Mouse (Mus musculus): Measurements from ENCODE around the gene Med9. TPM values are rescaled to one million over a fixed set of nuclear protein-coding genes. Genes with fewer than 3 reads are reported as not detected.

Med9 gene
- total and polyA plus RNA-seq, 3 experiments: 24.0 to 25.5 (median 24.0) TPM

DNA sequence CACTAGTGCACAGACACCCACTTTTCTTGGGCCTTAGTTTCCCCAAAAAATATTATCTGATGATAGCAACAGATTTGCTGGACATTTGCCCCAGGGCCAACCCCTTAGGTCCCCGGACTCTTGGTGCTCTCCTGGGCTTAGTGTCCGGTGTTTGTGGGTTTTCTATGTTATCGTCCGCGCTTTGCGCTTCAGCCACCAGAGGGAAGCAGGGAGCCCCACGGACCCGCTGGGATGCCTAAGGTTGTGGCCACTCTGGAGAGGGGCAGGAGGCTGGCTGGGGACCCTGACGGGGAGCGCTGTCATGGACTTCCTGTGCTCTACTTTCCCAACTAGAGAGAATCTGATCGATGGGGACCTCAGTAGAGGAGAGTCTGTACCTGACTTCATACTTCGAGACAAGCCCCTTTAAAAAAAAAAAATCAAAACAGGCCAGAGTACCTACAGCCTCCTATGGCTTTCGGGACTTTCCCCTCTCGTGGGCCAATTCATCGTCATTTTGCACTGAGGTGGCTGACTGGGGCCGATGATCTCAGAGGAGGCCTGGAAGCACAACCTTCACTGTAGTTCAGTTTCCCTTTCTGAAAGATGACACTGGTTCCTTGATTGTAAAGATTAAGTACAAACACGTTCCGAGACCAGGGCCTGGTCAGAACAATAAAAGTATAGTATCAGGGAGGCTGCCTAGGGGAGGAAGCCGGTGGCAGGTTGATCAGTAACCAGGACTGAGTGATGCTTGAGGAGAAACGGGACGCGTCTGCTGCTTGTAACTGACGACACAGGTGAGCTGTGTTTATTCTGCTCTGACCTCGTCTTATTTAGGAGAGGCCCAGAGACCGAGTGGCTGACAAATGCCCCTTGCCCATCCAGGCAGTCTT lies 17.5 kb downstream of the Med9 start:
- no peaks in the 10 kb centered on the region for H3K79me2 ChIP-seq (replicated peaks; ENCODE audit: control insufficient read depth, insufficient read depth, low read length)
- no peak for TF ChIP-seq POLR2A (IDR thresholded peaks at IDR 0.05; ENCODE audit: insufficient read depth, low read depth, low read length)
- peak; percentile 96 for TF ChIP-seq CTCF (IDR thresholded peaks at IDR 0.05)
- TF ChIP-seq EP300 (IDR thresholded peaks at IDR 0.05; ENCODE audit: insufficient read depth, low read depth, low read length): peak; percentile 27; the same call in 1 of the 2 replicates
- H3K9ac ChIP-seq (ENCODE audit: low read depth, low read length): peak overlapping the region; percentile 66
- H3K4me1 ChIP-seq (ENCODE audit: control insufficient read depth, insufficient read depth, low read length): peaks cover 4% of the 10 kb centered on the region
- H3K27ac ChIP-seq: peak overlapping the region; percentile 95
- H3K4me3 ChIP-seq: peak overlapping the region; percentile 55
- intact Hi-C loops (cut with DNase I): loop anchor here (1.0 to 2.0 kb wide), 5 partner anchors 62 to 111 kb away; no protein-coding TSS in a partner anchor
- no peaks in the 10 kb centered on the region; the same call in 1 of the 2 replicates for H3K36me3 ChIP-seq (ENCODE audit: control insufficient read depth, insufficient read depth, low read length)
- DNase-seq: peak; percentile 83 to 88
- WGBS: 29% methylated on average over 25 of the region's 25 CpGs
- H3K27me3 ChIP-seq (ENCODE audit: control insufficient read depth, insufficient read depth, low read length): no peaks in the 10 kb centered on the region

DNA sequence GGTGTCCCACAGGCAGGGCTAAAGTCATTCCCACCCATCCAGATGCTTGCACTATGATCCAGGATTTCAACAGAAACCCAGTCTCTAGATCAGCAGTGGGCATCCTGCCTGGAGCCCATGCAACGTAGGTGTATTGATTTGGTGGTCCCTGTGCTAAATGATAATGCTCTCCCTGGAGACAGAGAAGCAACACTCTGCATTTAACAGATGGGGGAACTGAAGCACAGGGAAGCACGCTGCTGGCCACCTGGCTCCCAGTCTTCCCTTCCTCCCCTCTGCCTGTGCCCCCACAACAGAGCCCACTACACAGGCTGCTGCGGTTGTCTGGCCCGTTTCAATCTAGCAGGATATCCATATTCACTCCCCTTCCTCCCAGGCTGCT lies 18.1 kb downstream of the Med9 start:
- H3K4me1 ChIP-seq (ENCODE audit: control insufficient read depth, insufficient read depth, low read length): peaks cover 3% of the 10 kb centered on the region
- TF ChIP-seq CTCF (IDR thresholded peaks at IDR 0.05) (no peak), EP300 (IDR thresholded peaks at IDR 0.05; ENCODE audit: insufficient read depth, low read depth, low read length) (no peak)
- no peak overlapping the region for H3K9ac ChIP-seq (ENCODE audit: low read depth, low read length)
- no peak overlapping the region for H3K27ac ChIP-seq
- H3K79me2 ChIP-seq (replicated peaks; ENCODE audit: control insufficient read depth, insufficient read depth, low read length): no peaks in the 10 kb centered on the region
- H3K4me3 ChIP-seq: no peak overlapping the region
- WGBS: 52% methylated on average over 4 of the region's 4 CpGs
- intact Hi-C loops (cut with DNase I): no loop called here
- H3K36me3 ChIP-seq (ENCODE audit: control insufficient read depth, insufficient read depth, low read length): no peaks in the 10 kb centered on the region; the same call in 1 of the 2 replicates
- DNase-seq: no peak
- no peaks in the 10 kb centered on the region for H3K27me3 ChIP-seq (ENCODE audit: control insufficient read depth, insufficient read depth, low read length)

DNA sequence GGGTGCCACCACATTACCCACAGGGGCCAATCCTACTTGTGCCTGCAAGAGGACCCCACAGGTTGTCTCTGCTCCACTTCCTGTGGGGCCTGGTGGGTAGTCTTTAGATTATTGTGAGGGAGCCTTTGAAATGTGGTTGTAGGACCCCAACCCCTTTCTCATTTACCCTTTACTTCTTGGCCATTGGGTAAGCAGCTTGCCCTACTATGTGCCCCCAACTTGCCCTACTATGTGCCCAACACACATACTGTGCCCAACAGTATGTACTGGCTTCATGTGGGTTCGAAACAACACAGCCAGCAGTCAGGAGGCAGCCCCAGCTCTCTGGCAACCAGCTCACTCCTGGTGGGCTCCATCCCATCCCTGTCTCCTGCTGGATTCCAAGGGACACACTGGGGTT lies 19.8 kb downstream of the Med9 start:
- intact Hi-C loops (cut with DNase I): no loop called here

DNA sequence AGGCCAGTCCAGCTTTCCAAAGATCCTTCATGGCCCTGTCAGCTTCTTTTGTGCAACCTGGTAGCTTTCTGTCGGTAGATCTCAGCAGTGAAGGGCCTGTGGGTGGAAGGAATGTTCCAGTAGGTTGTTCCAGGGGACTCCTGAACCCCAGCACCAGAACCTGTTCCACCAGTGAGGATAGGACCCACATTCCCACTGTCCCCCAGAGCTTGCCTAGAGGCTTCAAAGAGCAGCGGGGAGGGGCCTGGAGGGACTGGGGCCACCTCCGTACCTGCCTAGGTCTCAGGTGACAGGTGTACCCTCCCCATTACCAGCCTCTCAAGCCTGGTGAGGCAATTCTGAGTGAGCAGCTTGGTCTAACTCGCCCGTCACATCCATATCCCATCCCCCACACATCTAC lies 22.8 kb downstream of the Med9 start:
- Histone ChIP-seq H3K27me3 (ENCODE audit: control insufficient read depth, insufficient read depth, low read length) (no peaks in the 10 kb centered on the region), H3K9ac (ENCODE audit: low read depth, low read length) (no peak overlapping the region), H3K4me3 (no peak overlapping the region), H3K79me2 (replicated peaks; ENCODE audit: control insufficient read depth, insufficient read depth, low read length) (no peaks in the 10 kb centered on the region), H3K27ac (no peak overlapping the region), H3K36me3 (ENCODE audit: control insufficient read depth, insufficient read depth, low read length) (no peaks in the 10 kb centered on the region), H3K4me1 (ENCODE audit: control insufficient read depth, insufficient read depth, low read length) (no peaks in the 10 kb centered on the region)
- 88% methylated on average over 5 of the region's 5 CpGs for WGBS
- DNase-seq: no peak
- no peak for TF ChIP-seq POLR2A (IDR thresholded peaks at IDR 0.05; ENCODE audit: insufficient read depth, low read depth, low read length)
- no peak for TF ChIP-seq EP300 (IDR thresholded peaks at IDR 0.05; ENCODE audit: insufficient read depth, low read depth, low read length)
- TF ChIP-seq CTCF (IDR thresholded peaks at IDR 0.05): no peak
- intact Hi-C loops (cut with DNase I): no loop called here

More for the DNA sequence above, 19.8 kb downstream of the Med9 start:
- Histone ChIP-seq H3K27ac (no peak overlapping the region), H3K4me3 (no peak overlapping the region), H3K36me3 (ENCODE audit: control insufficient read depth, insufficient read depth, low read length) (no peaks in the 10 kb centered on the region), H3K27me3 (ENCODE audit: control insufficient read depth, insufficient read depth, low read length) (no peaks in the 10 kb centered on the region), H3K4me1 (ENCODE audit: control insufficient read depth, insufficient read depth, low read length) (peaks cover 2% of the 10 kb centered on the region; the same call in 1 of the 2 replicates), H3K9ac (ENCODE audit: low read depth, low read length) (no peak overlapping the region), H3K79me2 (replicated peaks; ENCODE audit: control insufficient read depth, insufficient read depth, low read length) (no peaks in the 10 kb centered on the region)
- WGBS: 97% methylated on average over 1 of the region's 1 CpGs
- TF ChIP-seq EP300 (IDR thresholded peaks at IDR 0.05; ENCODE audit: insufficient read depth, low read depth, low read length) (no peak), CTCF (IDR thresholded peaks at IDR 0.05) (no peak), POLR2A (IDR thresholded peaks at IDR 0.05; ENCODE audit: insufficient read depth, low read depth, low read length) (no peak)
- no peak for DNase-seq

DNA sequence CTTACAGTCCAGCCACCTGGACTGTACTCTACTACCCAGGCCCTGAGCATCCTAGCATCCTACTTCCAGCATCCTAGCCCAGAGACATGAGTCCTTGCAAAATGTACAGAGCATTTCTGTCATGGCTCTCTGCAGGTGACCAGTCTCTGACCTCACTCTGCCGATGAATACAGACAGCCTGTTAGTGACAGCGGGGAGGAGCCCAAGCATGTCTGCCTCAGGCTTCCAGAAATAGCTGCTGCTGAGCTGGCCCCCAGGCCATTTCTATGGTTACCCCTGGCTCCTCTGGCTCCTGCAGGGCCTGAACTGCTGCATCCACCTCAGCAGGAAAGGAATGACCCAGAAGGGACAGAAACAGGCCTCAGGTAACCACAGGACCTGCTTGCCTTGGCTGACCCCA lies 23.7 kb downstream of the Med9 start:
- Histone ChIP-seq H3K36me3 (ENCODE audit: control insufficient read depth, insufficient read depth, low read length) (no peaks in the 10 kb centered on the region), H3K4me1 (ENCODE audit: control insufficient read depth, insufficient read depth, low read length) (no peaks in the 10 kb centered on the region), H3K9ac (ENCODE audit: low read depth, low read length) (no peak overlapping the region), H3K4me3 (no peak overlapping the region), H3K79me2 (replicated peaks; ENCODE audit: control insufficient read depth, insufficient read depth, low read length) (no peaks in the 10 kb centered on the region), H3K27me3 (ENCODE audit: control insufficient read depth, insufficient read depth, low read length) (no peaks in the 10 kb centered on the region), H3K27ac (no peak overlapping the region)
- intact Hi-C loops (cut with DNase I): no loop called here
- DNase-seq: no peak
- TF ChIP-seq EP300 (IDR thresholded peaks at IDR 0.05; ENCODE audit: insufficient read depth, low read depth, low read length) (no peak), POLR2A (IDR thresholded peaks at IDR 0.05; ENCODE audit: insufficient read depth, low read depth, low read length) (no peak), CTCF (IDR thresholded peaks at IDR 0.05) (no peak)
- 54% methylated on average over 2 of the region's 2 CpGs for WGBS

DNA sequence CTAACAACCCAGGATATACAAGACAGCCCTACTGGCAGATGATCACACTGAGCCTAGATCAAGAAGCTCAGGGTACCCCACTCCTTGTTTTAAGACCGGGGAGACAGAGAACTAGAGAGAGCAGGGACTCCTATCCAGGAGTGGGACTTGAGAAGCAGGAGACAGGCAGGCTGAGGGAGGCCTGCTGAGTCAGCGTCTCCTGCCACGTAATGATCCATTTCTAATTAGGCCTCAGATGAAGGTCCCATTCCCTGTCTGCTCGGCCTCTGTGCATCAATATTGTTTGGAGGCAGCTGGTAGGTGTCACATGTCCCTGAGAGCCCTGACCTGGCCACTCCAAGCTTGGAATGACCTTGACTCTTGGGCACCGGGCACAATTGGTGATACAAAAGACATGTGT lies 25.4 kb downstream of the Med9 start:
- 94% methylated on average over 5 of the region's 5 CpGs for WGBS
- no peaks in the 10 kb centered on the region for H3K36me3 ChIP-seq (ENCODE audit: control insufficient read depth, insufficient read depth, low read length)
- no peaks in the 10 kb centered on the region for H3K27me3 ChIP-seq (ENCODE audit: control insufficient read depth, insufficient read depth, low read length)
- H3K4me1 ChIP-seq (ENCODE audit: control insufficient read depth, insufficient read depth, low read length): no peaks in the 10 kb centered on the region
- no peaks in the 10 kb centered on the region for H3K79me2 ChIP-seq (replicated peaks; ENCODE audit: control insufficient read depth, insufficient read depth, low read length)
- H3K27ac ChIP-seq: no peak overlapping the region
- no peak for DNase-seq
- no peak for TF ChIP-seq EP300 (IDR thresholded peaks at IDR 0.05; ENCODE audit: insufficient read depth, low read depth, low read length)
- no peak for TF ChIP-seq CTCF (IDR thresholded peaks at IDR 0.05)
- TF ChIP-seq POLR2A (IDR thresholded peaks at IDR 0.05; ENCODE audit: insufficient read depth, low read depth, low read length): no peak
- intact Hi-C loops (cut with DNase I): no loop called here
- no peak overlapping the region for H3K9ac ChIP-seq (ENCODE audit: low read depth, low read length)
- no peak overlapping the region for H3K4me3 ChIP-seq
